Mouse (Mus musculus) thymus, postnatal 0 days (tissue): ENCODE measurements around the gene Aldh1a3. TPM values are rescaled to one million over a fixed set of nuclear protein-coding genes. Genes with fewer than 3 reads are reported as not detected.

Experiments
- microRNA-seq: library from miRNA; unstranded; fragments of <30 nt; microRNA quantifications from one replicate; pipeline ENCODE4, GENCODE M21; 2016; ENCODE audit warnings: borderline number of aligned reads
- polyA plus RNA-seq: library from polyadenylated mRNA; unstranded; fragments of >200 nt; fragmentation: Nextera tagmentation; extraction: Ambion mirVana; gene quantifications from 2 replicates; pipeline ENCODE4 v1.2.1, GENCODE M21; 2015

Gene Aldh1a3
- polyA plus RNA-seq, 1 experiment from 2014 or later = 2.9 TPM

Small RNAs within 50 kb of the gene (microRNA-seq; reads per million reads assigned to microRNA genes)
- not detected for gene Mir7057

Other genes starting within 250 kb of the Aldh1a3 start
- gene Gm10974, start 61.6 kb downstream of the Aldh1a3 start, polyA plus RNA-seq = not detected in 2 replicates
- gene Lrrk1, start 39.2 kb downstream of the Aldh1a3 start, polyA plus RNA-seq = 9.6 and 10.1 TPM in 2 replicates